Mouse (Mus musculus) stomach, embryonic 16.5 days (tissue): ENCODE data around the gene Kcng3. TPM values are rescaled to one million over a fixed set of nuclear protein-coding genes. Genes with fewer than 3 reads are reported as not detected.
A peak's percentile ranks its signal among the peaks of the same experiment; 100 is the strongest.

Source experiments
- ATAC-seq: fragments of 200-750 bp; cut with Nextera tagmentation; 2 replicates; pipeline ENCODE4 v1.8.0; 2017; ENCODE audit warnings: moderate number of reproducible peaks, moderate TSS enrichment; ENCODE audit not compliant: insufficient read depth, low FRiP score
- H3K27ac ChIP-seq: fragments of 300-500 bp; sonication (generic); 2 replicates; pipeline ENCODE4 v1.5.1; 2014; ENCODE audit warnings: low read length
- H3K27me3 ChIP-seq: fragments of 300-500 bp; sonication (generic); 2 replicates; pipeline ENCODE4 v1.6.1; 2014; ENCODE audit warnings: low read length, control low read depth, mixed read lengths; ENCODE audit not compliant: control insufficient read depth, insufficient read depth
- H3K36me3 ChIP-seq: fragments of 300-500 bp; sonication (generic); 2 replicates; pipeline ENCODE4 v1.6.1; 2014; ENCODE audit warnings: low read length; ENCODE audit not compliant: control insufficient read depth, insufficient read depth
- H3K4me1 ChIP-seq: fragments of 300-500 bp; sonication (generic); 2 replicates; pipeline ENCODE4 v1.6.1; 2014; ENCODE audit warnings: low read length, control low read depth, mixed read lengths; ENCODE audit not compliant: control insufficient read depth, insufficient read depth
- H3K4me2 ChIP-seq: fragments of 300-500 bp; sonication (generic); 2 replicates; pipeline ENCODE4 v1.6.1; 2014; ENCODE audit warnings: low read depth, low read length, mixed read lengths
- H3K4me3 ChIP-seq: fragments of 300-500 bp; sonication (generic); replicated peaks from 2 replicates; pipeline ENCODE4 v1.5.1; 2014; ENCODE audit warnings: mild to moderate bottlenecking, low read length
- H3K9ac ChIP-seq: fragments of 300-500 bp; sonication (generic); 2 replicates; pipeline ENCODE4 v1.6.1; 2014; ENCODE audit warnings: low read length
- H3K9me3 ChIP-seq: fragments of 300-500 bp; sonication (generic); replicated peaks from 2 replicates; pipeline ENCODE4 v1.6.1; 2016; ENCODE audit warnings: low read length, control low read depth; ENCODE audit not compliant: control insufficient read depth
- WGBS: fragments of 180-500 bp; shearing (Covaris S2); extraction: QIAGEN DNeasy Blood & Tissue Kit; methylation state at CpG from one replicate; pipeline ENCODE4 v1.1.7; 2014; 5-methylcytosine and 5-hydroxymethylcytosine counted together
- polyA plus RNA-seq: library from polyadenylated mRNA; unstranded; fragments of >200 nt; fragmentation: Nextera tagmentation; extraction: Ambion mirVana; gene quantifications from 2 replicates; pipeline ENCODE4 v1.2.1, GENCODE M21; 2015

Gene Kcng3
- polyA plus RNA-seq, 1 experiment from 2014 or later, result not detected

GRCm38 (mm10) chr17:83655732-83656131, 24.0 kb upstream of the Kcng3 start:
- Histone ChIP-seq H3K9ac (no peak overlapping the region), H3K9me3 (no peaks in the 10 kb centered on the region), H3K36me3 (no peaks in the 10 kb centered on the region), H3K4me2 (no peak overlapping the region), H3K4me3 (no peak overlapping the region), H3K27me3 (no peaks in the 10 kb centered on the region), H3K27ac (no peak overlapping the region), H3K4me1 (no peaks in the 10 kb centered on the region)
- WGBS, result 75% methylated on average over 3 of the region's 3 CpGs
- ATAC-seq, result no peak

- no peaks in the 10 kb centered on the region for H3K27me3 ChIP-seq
- 56% methylated on average over 13 of the region's 13 CpGs for WGBS
- H3K36me3 ChIP-seq, result no peaks in the 10 kb centered on the region
- H3K4me3 ChIP-seq, result no peak overlapping the region
- no peaks in the 10 kb centered on the region for H3K9me3 ChIP-seq
- no peak for ATAC-seq
- no peak overlapping the region for H3K27ac ChIP-seq
- no peak overlapping the region for H3K9ac ChIP-seq
- no peaks in the 10 kb centered on the region for H3K4me1 ChIP-seq
- no peak overlapping the region for H3K4me2 ChIP-seq
These were observed 23.0 kb upstream of the Kcng3 start for GRCm38 (mm10) chr17:83654651-83655136.

GRCm38 (mm10) chr17:83653635-83654034, 21.9 kb upstream of the Kcng3 start:
- no peak overlapping the region for H3K4me3 ChIP-seq
- no peaks in the 10 kb centered on the region for H3K36me3 ChIP-seq
- H3K9me3 ChIP-seq, result no peaks in the 10 kb centered on the region
- 87% methylated on average over 3 of the region's 3 CpGs for WGBS
- no peaks in the 10 kb centered on the region for H3K4me1 ChIP-seq
- no peak overlapping the region for H3K27ac ChIP-seq
- H3K27me3 ChIP-seq, result no peaks in the 10 kb centered on the region
- no peak overlapping the region for H3K4me2 ChIP-seq
- H3K9ac ChIP-seq, result no peak overlapping the region
- ATAC-seq, result no peak

DNA sequence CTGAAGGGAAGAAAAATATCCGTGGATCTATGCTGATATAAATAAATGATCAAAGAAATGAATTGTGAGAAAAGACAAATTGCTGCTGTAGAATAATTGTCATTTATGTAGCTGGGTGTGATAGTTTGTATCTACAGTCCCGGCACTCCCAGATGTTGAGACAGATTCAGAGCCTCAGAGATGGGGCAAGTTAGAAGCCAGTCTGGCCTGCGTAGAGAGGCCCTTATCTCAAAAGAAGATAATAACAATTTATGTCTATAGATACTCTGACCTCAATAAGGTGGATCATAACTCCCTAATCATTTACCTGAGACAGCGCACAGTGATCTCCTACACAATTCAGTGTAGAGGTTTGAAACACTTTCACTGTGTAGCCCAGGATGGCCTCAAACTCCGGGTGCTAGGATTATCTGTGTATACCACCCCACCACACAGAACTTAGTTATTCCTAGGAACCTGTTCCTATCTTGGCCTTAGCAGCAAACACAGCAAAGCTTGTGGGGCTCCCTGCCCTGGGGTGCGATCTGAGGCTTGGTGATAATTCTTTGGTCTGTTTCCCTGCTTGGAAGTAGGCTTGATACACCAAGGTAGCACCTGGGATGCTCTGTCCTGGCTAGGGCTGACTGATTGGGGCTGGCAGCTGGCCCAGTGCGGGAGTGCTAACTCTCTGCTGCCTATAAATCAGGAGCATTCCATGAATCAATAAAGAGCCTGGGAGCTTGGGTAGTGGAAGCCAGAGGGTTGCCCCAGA, 19.4 kb upstream of the Kcng3 start:
- H3K27me3 ChIP-seq, result no peaks in the 10 kb centered on the region
- no peaks in the 10 kb centered on the region for H3K36me3 ChIP-seq
- no peak overlapping the region for H3K4me2 ChIP-seq
- 63% methylated on average over 7 of the region's 7 CpGs for WGBS
- no peak overlapping the region for H3K4me3 ChIP-seq
- no peak overlapping the region for H3K27ac ChIP-seq
- H3K9ac ChIP-seq, result no peak overlapping the region
- no peaks in the 10 kb centered on the region for H3K9me3 ChIP-seq
- H3K4me1 ChIP-seq, result no peaks in the 10 kb centered on the region
- ATAC-seq, result no peak

DNA sequence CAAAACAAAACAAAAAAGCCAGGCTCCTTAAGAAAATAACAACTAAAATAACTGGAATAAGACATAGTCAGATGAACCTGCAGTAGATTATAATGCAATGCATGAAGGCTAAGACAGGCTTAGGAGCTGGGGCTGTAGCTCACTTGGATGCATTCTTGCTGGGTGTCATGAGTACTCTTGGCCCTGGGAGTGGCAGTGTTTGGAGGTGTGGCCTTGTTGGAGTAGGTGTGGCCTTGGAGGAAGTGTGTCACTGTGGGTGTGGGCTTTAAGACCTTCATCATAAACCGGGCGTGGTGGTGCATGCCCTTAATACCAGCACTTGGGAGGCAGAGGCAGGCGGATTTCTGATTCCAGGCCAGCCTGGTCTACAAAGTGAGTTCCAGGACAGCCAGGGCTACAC, 18.3 kb upstream of the Kcng3 start:
- no peak for ATAC-seq
- no peak overlapping the region for H3K4me2 ChIP-seq
- H3K9ac ChIP-seq, result no peak overlapping the region
- no peak overlapping the region for H3K4me3 ChIP-seq
- no peaks in the 10 kb centered on the region for H3K36me3 ChIP-seq
- H3K4me1 ChIP-seq, result no peaks in the 10 kb centered on the region
- no peaks in the 10 kb centered on the region for H3K9me3 ChIP-seq
- WGBS, result 97% methylated on average over 3 of the region's 3 CpGs
- H3K27me3 ChIP-seq, result no peaks in the 10 kb centered on the region
- H3K27ac ChIP-seq, result no peak overlapping the region

DNA sequence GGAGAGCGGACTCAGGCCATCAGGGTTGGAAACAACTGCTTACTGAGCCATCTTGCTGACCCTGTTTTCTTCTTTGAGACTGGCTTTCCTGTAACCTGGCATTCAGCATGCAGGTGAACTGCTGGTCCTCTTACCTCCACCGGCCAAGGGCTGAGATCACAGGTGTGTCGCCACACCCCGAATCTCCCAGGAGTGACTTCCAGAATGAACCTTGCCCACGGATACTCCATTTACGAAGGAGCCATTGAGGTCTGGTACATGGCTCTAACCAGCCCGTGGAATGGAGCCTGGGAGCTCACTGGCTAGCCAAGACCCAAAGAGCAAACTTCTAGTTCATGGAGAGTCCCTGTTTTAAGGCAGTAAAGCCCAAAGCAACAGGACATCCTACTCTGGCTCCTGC, 15.7 kb upstream of the Kcng3 start:
- no peaks in the 10 kb centered on the region for H3K27me3 ChIP-seq
- 85% methylated on average over 7 of the region's 7 CpGs for WGBS

DNA sequence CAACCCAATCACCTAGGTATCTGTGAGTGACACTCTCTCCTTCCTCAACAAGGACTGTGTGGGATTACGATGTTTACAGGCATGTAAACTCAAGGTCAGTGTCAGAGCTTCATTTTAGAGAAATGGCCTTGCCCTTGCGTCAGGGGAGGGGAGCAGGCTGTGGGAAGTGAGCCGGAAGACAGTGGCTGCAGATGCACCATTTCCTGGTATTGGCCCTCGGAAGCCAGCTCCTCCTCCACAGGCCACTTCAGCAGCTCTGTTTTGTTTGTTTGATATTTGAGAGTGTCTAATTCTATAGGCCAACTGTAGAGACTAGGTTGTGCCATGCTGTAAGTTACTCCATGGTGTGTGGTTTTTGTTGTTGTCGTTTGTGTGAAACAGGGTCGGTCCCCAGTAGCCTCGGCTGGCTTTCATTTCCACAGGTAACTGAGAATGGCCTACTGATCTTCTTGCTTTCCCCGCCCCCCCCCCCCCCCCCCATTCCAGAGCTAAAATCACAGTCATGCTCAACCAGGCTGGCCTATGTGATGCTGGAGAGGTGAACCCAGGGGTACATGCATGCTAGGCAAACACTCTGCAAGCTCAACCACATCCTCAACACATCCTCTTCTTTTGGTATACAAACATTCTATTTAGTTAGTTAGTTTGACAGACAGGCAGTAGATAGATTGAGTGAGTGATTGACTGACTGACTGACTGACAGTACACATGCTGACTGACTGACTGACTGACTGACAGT, 14.9 kb upstream of the Kcng3 start:
- no peak overlapping the region for H3K27ac ChIP-seq
- H3K4me1 ChIP-seq, result no peaks in the 10 kb centered on the region
- WGBS, result 76% methylated on average over 8 of the region's 8 CpGs
- no peaks in the 10 kb centered on the region for H3K9me3 ChIP-seq
- H3K4me2 ChIP-seq, result no peak overlapping the region
- H3K36me3 ChIP-seq, result no peaks in the 10 kb centered on the region
- H3K9ac ChIP-seq, result no peak overlapping the region
- no peak for ATAC-seq
- no peaks in the 10 kb centered on the region for H3K27me3 ChIP-seq
- H3K4me3 ChIP-seq, result no peak overlapping the region

More for the DNA sequence above, 15.7 kb upstream of the Kcng3 start:
- Histone ChIP-seq H3K9me3 (no peaks in the 10 kb centered on the region), H3K4me1 (no peaks in the 10 kb centered on the region), H3K4me3 (no peak overlapping the region), H3K36me3 (no peaks in the 10 kb centered on the region), H3K9ac (no peak overlapping the region), H3K27ac (no peak overlapping the region), H3K4me2 (no peak overlapping the region)
- ATAC-seq, result no peak

GRCm38 (mm10) chr17:83645226-83645808, 13.6 kb upstream of the Kcng3 start:
- Histone ChIP-seq H3K4me2 (no peak overlapping the region), H3K4me3 (no peak overlapping the region), H3K36me3 (no peaks in the 10 kb centered on the region), H3K4me1 (no peaks in the 10 kb centered on the region), H3K27me3 (no peaks in the 10 kb centered on the region), H3K27ac (no peak overlapping the region; the same call in 1 of the 2 replicates), H3K9me3 (no peaks in the 10 kb centered on the region), H3K9ac (no peak overlapping the region)
- peak; percentile 73 for ATAC-seq
- 51% methylated on average over 8 of the region's 9 CpGs for WGBS

DNA sequence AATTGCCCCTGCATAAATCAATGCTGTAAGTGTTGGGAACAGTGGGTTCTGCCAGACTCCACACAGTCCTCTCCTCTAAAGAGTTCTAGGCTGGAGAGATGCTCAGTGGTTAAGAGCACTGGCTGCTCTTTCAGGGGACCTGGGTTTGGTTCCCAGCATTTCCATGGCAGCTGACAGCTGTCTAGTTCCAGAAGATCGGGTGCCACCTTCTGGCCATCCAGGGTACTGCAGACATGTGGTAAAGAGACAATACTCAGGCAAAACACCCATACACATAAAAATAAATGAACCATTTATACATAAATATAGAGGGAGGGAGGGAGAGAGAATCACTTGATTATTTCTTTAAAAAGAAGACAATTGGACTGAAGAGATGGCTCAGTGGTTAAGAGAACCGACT, 5.7 kb upstream of the Kcng3 start:
- Histone ChIP-seq H3K27ac (no peak overlapping the region), H3K9ac (no peak overlapping the region), H3K9me3 (0 out of 2 replicates have a peak, but pooled peaks cover 3% of the 10 kb centered on the region), H3K4me1 (peaks cover 8% of the 10 kb centered on the region; the same call in 1 of the 2 replicates), H3K27me3 (peaks cover 7% of the 10 kb centered on the region), H3K36me3 (no peaks in the 10 kb centered on the region), H3K4me3 (no peak overlapping the region), H3K4me2 (no peak overlapping the region)
- whole genome bisulfite sequencing, result 79% methylated on average over 2 of the region's 2 CpGs
- ATAC-seq, result no peak
